Mouse (Mus musculus) heart, embryonic 11.5 days (tissue): ENCODE results near the gene Dstn. TPM values are rescaled to one million over a fixed set of nuclear protein-coding genes. Genes with fewer than 3 reads are reported as not detected.

Source experiments
- ATAC-seq: fragments of 200-750 bp; cut with Nextera tagmentation; replicated peaks from 2 replicates; pipeline ENCODE4 v1.8.0; 2017; ENCODE audit warnings: moderate library complexity; ENCODE audit not compliant: insufficient number of reproducible peaks, low FRiP score, low TSS enrichment
- H3K27ac ChIP-seq: fragments of 300-500 bp; sonication (generic); 2 replicates; pipeline ENCODE4 v1.5.1; 2014; ENCODE audit warnings: mild to moderate bottlenecking, low read depth, low read length
- H3K27me3 ChIP-seq: fragments of 300-500 bp; sonication (generic); 2 replicates; pipeline ENCODE4 v1.6.1; 2014; ENCODE audit warnings: mild to moderate bottlenecking, low read length, mixed read lengths; ENCODE audit not compliant: control insufficient read depth, insufficient read depth
- H3K36me3 ChIP-seq: fragments of 300-500 bp; sonication (generic); 2 replicates; pipeline ENCODE4 v1.6.1; 2014; ENCODE audit warnings: mild to moderate bottlenecking, low read length, moderate library complexity, mixed read lengths; ENCODE audit not compliant: control insufficient read depth, insufficient read depth
- H3K4me1 ChIP-seq: fragments of 300-500 bp; sonication (generic); 2 replicates; pipeline ENCODE4 v1.6.1; 2014; ENCODE audit warnings: low read length; ENCODE audit not compliant: control insufficient read depth, insufficient read depth
- H3K4me2 ChIP-seq: fragments of 300-500 bp; sonication (generic); 2 replicates; pipeline ENCODE4 v1.6.1; 2014; ENCODE audit warnings: mild to moderate bottlenecking, moderate library complexity
- H3K4me3 ChIP-seq: fragments of 300-500 bp; sonication (generic); 2 replicates; pipeline ENCODE4 v1.5.1; 2014; ENCODE audit warnings: low read depth, low read length
- H3K9ac ChIP-seq: fragments of 300-500 bp; sonication (generic); 2 replicates; pipeline ENCODE4 v1.6.1; 2014; ENCODE audit warnings: mild to moderate bottlenecking, low read depth, low read length, moderate library complexity
- H3K9me3 ChIP-seq: fragments of 300-500 bp; sonication (generic); replicated peaks from 2 replicates; pipeline ENCODE4 v1.6.1; 2016; ENCODE audit warnings: low read length; ENCODE audit not compliant: control insufficient read depth
- WGBS: fragments of 180-500 bp; shearing (Covaris S2); extraction: QIAGEN DNeasy Blood & Tissue Kit; methylation state at CpG from one replicate; pipeline ENCODE4 v1.1.7; 2014; ENCODE audit not compliant: insufficient replicate concordance; 5-methylcytosine and 5-hydroxymethylcytosine counted together
- polyA plus RNA-seq: library from polyadenylated mRNA; unstranded; fragments of >200 nt; fragmentation: Nextera tagmentation; extraction: Ambion mirVana; gene quantifications from 2 replicates; pipeline ENCODE4 v1.2.1, GENCODE M21; 2014

Gene Dstn
- polyA plus RNA-seq, 1 experiment from 2014 or later = 1,059 TPM

DNA sequence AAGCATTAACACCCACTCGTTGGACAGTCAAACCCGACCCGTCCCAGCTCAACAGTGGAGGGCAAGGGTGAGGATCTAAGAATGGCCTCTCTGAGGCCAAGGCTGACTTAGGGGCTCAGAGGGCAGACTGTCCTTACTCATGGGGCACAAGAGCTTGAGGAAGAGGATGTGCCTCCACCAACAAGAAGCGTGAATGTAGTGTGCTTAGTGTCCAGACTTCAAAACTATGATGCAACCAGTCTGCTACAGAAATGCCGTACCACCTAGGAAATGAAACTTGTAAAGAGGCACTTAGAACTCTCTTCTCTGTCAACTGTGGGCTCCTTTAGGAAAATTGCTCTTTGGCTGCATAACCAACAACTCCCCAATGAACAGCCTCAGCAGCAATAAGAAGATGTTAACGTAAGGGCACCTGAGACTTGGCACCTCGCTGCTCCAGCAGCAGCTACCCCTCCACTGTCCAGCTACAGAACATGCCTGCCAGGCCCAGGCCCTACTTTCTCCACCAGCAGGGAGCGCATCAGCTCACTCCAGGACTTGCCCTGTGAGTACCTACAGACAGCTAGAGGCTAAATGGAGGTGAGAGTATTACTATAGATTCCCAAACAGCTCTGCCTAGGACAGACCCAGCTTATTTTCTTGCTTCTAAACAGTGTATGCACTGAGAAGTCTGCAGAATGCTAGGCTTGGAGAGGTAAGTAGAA lies 63.5 kb downstream of the Dstn start:
- Histone ChIP-seq H3K4me2 (no peak overlapping the region), H3K4me3 (no peak overlapping the region), H3K36me3 (peaks cover 11% of the 10 kb centered on the region), H3K9me3 (no peaks in the 10 kb centered on the region), H3K27me3 (no peaks in the 10 kb centered on the region), H3K27ac (no peak overlapping the region), H3K9ac (no peak overlapping the region), H3K4me1 (peaks cover 10% of the 10 kb centered on the region)
- WGBS = 92% methylated on average over 8 of the region's 8 CpGs
- ATAC-seq = no peak; the same call in 1 of the 2 replicates

DNA sequence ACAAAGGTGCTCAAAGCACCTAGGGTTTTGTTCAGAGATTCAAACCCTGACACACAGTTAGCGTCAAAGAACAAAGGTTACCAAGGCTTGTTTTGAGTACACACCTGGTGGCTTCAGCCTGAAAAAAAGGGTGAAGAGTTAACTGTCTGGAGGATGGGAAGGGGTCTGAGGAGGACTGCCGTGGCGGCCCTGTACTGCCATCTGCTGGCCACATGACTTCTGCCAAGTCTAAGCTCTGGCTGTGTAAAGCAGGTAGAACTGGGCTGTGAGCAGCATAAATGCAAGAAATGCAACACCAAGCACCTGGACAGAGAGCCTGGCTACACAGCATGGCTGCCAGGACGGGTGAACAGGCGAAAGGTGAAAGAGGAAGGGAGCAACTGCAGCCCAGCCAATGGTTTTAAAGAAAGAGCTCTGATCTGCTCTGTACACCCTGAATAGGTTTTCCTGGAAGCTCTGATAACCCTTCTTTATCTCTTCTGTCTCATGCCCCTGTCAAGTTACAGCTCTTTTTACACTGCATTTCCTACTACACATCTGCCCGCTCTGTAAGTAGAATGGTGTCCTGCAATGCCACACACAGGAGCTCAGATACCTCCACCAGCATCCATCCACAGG lies 65.8 kb downstream of the Dstn start:
- 36% methylated on average over 6 of the region's 6 CpGs for WGBS
- no peak overlapping the region for H3K4me2 ChIP-seq
- no peak overlapping the region for H3K4me3 ChIP-seq
- H3K9me3 ChIP-seq = no peaks in the 10 kb centered on the region
- ATAC-seq = no peak
- H3K27ac ChIP-seq = no peak overlapping the region
- peaks cover 3% of the 10 kb centered on the region for H3K36me3 ChIP-seq
- H3K4me1 ChIP-seq = peaks cover 10% of the 10 kb centered on the region
- no peaks in the 10 kb centered on the region for H3K27me3 ChIP-seq
- H3K9ac ChIP-seq = no peak overlapping the region

DNA sequence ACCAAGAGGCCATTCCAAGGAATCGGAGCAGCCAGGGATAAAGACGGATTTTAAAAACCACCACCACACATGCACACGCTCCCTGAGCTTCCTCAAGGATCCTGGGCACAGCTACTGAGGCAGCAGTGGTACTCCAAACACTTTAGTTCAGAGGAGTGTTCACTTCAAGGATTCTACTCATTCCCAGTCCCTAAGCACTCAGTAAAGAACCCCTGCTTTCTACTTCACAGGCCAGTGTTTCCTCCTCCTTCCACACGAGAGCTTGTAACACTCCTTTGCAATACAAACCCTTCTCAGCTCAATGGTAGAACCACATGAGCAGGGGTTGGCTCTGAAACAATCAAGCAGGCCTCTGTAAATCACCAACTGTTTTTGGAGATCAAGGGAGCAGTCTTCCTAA lies 67.0 kb downstream of the Dstn start:
- Histone ChIP-seq H3K9ac (no peak overlapping the region), H3K4me3 (no peak overlapping the region), H3K9me3 (no peaks in the 10 kb centered on the region), H3K4me1 (peaks cover 10% of the 10 kb centered on the region), H3K4me2 (no peak overlapping the region), H3K36me3 (peaks cover 3% of the 10 kb centered on the region), H3K27ac (no peak overlapping the region), H3K27me3 (no peaks in the 10 kb centered on the region)
- no peak for ATAC-seq
- WGBS = 79% methylated on average over 4 of the region's 4 CpGs

DNA sequence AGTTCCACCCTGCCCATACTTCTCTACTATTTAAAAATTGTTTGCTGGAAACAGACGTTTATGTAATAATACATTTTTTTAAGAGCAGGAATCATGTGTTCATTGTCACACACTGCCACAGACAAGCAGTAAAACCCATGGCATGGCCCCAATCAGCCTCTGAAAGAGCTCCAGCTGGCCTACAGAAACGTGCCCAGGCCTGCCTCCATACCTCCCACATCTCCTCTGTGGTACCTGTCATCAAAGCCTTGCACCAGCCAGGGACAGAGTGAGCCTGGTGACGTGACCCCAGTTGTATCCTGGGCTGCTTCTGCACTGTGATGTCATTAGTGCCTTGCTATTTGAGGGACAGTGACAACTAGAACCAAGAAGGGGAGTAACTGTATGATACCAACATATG lies 67.8 kb downstream of the Dstn start:
- peaks cover 10% of the 10 kb centered on the region for H3K4me1 ChIP-seq
- no peak overlapping the region for H3K9ac ChIP-seq
- no peak overlapping the region for H3K4me2 ChIP-seq
- H3K9me3 ChIP-seq = no peaks in the 10 kb centered on the region
- WGBS = 55% methylated on average over 3 of the region's 3 CpGs
- H3K27me3 ChIP-seq = no peaks in the 10 kb centered on the region
- no peak overlapping the region for H3K4me3 ChIP-seq
- H3K27ac ChIP-seq = no peak overlapping the region
- ATAC-seq = no peak
- peaks cover 3% of the 10 kb centered on the region for H3K36me3 ChIP-seq

DNA sequence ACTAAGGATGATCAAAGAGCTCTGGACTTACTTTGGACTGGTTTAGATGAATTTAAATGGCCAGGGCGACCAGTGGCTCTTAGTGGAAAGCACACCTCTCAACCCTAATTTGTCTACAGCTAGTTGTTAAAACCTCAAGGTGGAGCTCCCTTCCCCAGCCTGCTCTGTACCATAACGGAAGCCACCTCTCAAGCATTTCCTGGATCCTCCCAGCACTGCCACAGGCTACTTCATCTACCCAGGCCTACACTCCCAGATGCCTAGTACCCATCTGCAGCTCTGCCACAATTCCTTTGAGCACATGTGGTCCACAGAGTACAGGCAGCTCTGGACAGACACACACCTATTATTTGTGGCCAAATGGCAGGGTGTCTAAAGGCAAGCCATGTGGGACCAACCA lies 68.4 kb downstream of the Dstn start:
- no peaks in the 10 kb centered on the region for H3K27me3 ChIP-seq
- H3K27ac ChIP-seq = no peak overlapping the region
- H3K4me2 ChIP-seq = no peak overlapping the region
- H3K9me3 ChIP-seq = no peaks in the 10 kb centered on the region
- peaks cover 2% of the 10 kb centered on the region for H3K36me3 ChIP-seq
- ATAC-seq = no peak
- 0 out of 2 replicates have a peak overlapping the region, but pooled peaks have one; percentile 5 for H3K9ac ChIP-seq
- peaks cover 10% of the 10 kb centered on the region for H3K4me1 ChIP-seq
- 61% methylated on average over 2 of the region's 2 CpGs for WGBS
- no peak overlapping the region for H3K4me3 ChIP-seq

DNA sequence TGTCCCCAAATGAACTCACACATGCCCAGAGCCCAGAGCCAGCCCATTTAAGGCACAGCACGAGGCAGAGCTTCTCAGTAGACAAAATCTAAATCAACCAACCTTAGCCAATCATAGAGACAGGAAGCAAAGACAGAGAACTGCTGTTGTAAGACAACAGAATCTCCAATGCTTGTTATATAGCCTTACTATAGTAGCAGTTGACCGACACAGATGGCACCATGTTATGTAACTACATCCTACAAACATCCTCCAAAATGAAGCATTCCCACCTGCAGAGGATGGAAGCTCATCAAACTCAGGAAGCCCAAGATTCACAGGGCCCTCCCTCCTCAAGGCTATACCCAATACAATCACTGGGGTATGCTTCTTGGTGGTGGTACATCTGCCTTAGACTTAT lies 72.4 kb downstream of the Dstn start:
- no peak overlapping the region for H3K9ac ChIP-seq
- peaks cover 14% of the 10 kb centered on the region for H3K4me1 ChIP-seq
- no peak overlapping the region for H3K27ac ChIP-seq
- no peak overlapping the region for H3K4me2 ChIP-seq
- H3K27me3 ChIP-seq = no peaks in the 10 kb centered on the region
- no peak for ATAC-seq
- H3K36me3 ChIP-seq = no peaks in the 10 kb centered on the region; the same call in 1 of the 2 replicates
- H3K4me3 ChIP-seq = no peak overlapping the region
- H3K9me3 ChIP-seq = no peaks in the 10 kb centered on the region
- WGBS = 75% methylated on average over 2 of the region's 2 CpGs

DNA sequence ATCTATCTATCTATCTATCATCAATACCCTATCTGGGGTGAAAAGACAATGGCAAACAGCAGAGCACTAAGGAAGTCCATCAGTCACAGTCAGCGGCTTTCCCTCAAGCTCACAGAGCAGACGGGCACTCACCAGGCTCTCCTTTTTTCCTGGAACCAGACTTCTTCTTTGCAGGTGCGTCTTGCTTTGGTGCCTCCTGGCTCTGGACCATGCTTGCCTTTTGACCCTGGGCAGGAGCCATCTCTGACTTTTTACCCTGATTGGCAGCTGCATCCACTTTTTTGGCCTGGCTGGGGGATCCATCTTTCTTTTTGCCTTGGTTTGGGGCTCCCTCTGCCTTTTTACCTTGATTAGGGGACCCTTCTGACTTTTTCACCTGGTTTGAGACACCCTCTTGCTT lies 72.9 kb downstream of the Dstn start:
- Histone ChIP-seq H3K27ac (no peak overlapping the region), H3K9ac (no peak overlapping the region), H3K36me3 (no peaks in the 10 kb centered on the region; the same call in 1 of the 2 replicates), H3K4me1 (peaks cover 18% of the 10 kb centered on the region), H3K27me3 (no peaks in the 10 kb centered on the region), H3K4me2 (no peak overlapping the region), H3K9me3 (no peaks in the 10 kb centered on the region), H3K4me3 (no peak overlapping the region)
- WGBS = 90% methylated on average over 3 of the region's 3 CpGs
- no peak for ATAC-seq

DNA sequence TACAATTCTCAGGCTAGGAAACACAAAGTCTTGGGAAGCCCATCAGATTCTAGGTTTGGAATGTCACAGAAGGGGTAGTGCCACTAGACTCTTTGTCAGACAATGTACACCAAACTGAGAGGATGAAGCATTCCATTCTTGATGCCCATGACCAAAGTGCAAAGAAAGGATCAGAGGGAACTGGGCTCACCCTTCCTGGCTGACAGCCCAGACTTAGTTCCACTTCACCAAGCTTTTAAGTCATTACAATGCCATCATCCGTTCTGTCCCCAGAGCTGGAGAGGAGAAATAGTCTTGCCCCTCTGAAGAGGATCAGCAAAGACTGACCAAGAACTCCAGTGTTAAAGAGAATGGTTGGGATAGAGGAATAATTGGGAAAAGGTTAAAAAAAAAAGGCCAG lies 75.9 kb downstream of the Dstn start:
- H3K4me2 ChIP-seq = no peak overlapping the region
- no peak overlapping the region for H3K27ac ChIP-seq
- 48% methylated on average over 1 of the region's 1 CpGs for WGBS
- no peak for ATAC-seq
- no peak overlapping the region for H3K9ac ChIP-seq
- H3K36me3 ChIP-seq = no peaks in the 10 kb centered on the region
- H3K9me3 ChIP-seq = no peaks in the 10 kb centered on the region
- H3K4me1 ChIP-seq = peaks cover 19% of the 10 kb centered on the region
- H3K27me3 ChIP-seq = no peaks in the 10 kb centered on the region
- no peak overlapping the region for H3K4me3 ChIP-seq
